In genomic region chr16:67226696-67227095, GRCm38 (mm10) we compare ENCODE assay signal across 19 mouse cellular contexts.
DNase-seq lines count a peak whose midpoint lies in the region; ATAC-seq lines count a peak whose summit lies in the region.
"Had no signal": no experiment of that assay in that cellular context is flagged by ENCODE, and none has a peak within 500 bp of the region (broad histone marks: within the 10 kb centered on the region; RNA-seq: fewer than 3 reads in every experiment).

No protein-coding gene starts in this region.

- DNase-seq in frontal cortex, adult 2 months (ENCODE audit: extremely low spot score in 1 of 2, low spot score in 1 of 2): no peak
- DNase-seq in retina, embryonic 14.5 days (ENCODE audit: low spot score): peak; percentile 60
- DNase-seq in retina, postnatal 1 day: peak; percentile 68
- DNase-seq in heart, adult 9 months (ENCODE audit: low spot score in 2 of 2): no peak
- no peak for DNase-seq in thymus, postnatal 10 days (ENCODE audit: low spot score in 2 of 2)
- DNase-seq: adrenal gland, adult 2 months; adrenal gland, adult 8-10 months; adrenal gland, postnatal 10 days; adrenal gland, postnatal 14 days; adrenal gland, postnatal 25 days; adrenal gland, postnatal 36 days; B cell, adult 2 months; cerebellum, adult 11 months; cerebellum, adult 11-12 months; cerebellum, adult 18-20 months had no signal

- 0 out of 2 replicates have a peak, but pooled peaks have one; percentile 27 for ATAC-seq in frontal cortex, adult (ENCODE audit: low TSS enrichment)
- ATAC-seq: activated CD4-positive, CD25-positive, alpha-beta regulatory T cell, adult 4 months; CD4-positive, CD25-positive, alpha-beta regulatory T cell, adult 4 months; Patski had no signal

Comparison
In these comparisons a context has a peak if more than half of its experiments do, and no peak if none do; other contexts are left out.
1. DNase-seq: peak in retina, embryonic 14.5 days (single experiment) and retina, postnatal 1 day (single experiment); none in frontal cortex, adult 2 months (0 of 2), heart, adult 9 months (0 of 2) and thymus, postnatal 10 days (0 of 2).